Mouse (Mus musculus) CD4-positive, CD25-positive, alpha-beta regulatory T cell, adult 9 weeks (primary cell): ENCODE measurements around the gene Zfp52. TPM values are rescaled to one million over a fixed set of nuclear protein-coding genes. Genes with fewer than 3 reads are reported as not detected.

ENCODE experiments used
- polyA plus RNA-seq: library from polyadenylated mRNA; unstranded; fragments of 100-300 nt; shearing (Covaris generic); gene quantifications from one replicate; pipeline ENCODE4 v1.2.1, GENCODE M21; 2017

Gene Zfp52
- 22.9 TPM for polyA plus RNA-seq

DNA sequence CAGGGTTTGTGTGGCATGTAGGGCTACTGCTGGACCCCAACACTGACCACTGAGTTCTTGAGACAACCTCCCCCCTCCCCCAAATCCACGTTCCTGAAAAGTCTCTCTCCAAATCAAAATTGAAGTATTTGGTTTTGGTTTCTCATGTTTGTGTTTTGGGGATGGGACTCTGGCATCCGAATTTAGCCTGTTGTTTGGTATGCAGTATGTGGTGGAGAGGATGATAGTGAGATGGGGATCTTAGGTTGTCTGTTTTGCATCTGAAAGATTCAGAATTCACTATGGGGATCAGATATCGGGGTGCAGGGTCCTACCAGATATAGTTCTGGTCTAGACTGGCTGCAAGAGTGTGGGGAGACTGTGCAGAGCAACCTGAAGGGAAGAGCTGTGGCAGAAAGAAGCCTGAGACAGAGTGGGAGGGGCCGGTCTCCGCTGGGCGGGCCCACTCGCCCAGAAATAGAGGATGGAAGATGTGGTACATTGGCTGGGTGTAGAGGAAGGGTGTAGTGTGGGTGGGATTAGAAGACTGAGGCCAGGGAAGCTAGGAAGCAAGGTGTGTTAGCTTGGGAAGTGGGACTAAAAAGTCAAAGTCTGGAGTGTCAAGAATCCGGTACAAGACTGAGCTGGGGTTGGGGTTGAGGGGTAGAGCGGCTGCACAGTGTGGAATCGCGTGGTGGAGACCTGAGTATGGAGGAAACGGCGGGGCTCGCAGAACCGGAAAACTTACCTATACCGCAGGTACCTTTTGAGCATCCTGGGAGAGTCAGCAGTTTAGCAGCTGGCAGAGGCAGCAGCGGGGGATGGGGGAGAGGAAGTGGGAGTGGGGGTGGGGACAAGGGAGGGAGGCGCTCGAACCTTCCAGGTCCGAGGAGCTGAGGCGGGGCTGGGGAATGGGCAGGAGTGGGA, at the start of gene Zfp52:
Gene Zfp52, plus strand, starts transcription at position 444 of the 906 bp plus-strand sequence.

DNA sequence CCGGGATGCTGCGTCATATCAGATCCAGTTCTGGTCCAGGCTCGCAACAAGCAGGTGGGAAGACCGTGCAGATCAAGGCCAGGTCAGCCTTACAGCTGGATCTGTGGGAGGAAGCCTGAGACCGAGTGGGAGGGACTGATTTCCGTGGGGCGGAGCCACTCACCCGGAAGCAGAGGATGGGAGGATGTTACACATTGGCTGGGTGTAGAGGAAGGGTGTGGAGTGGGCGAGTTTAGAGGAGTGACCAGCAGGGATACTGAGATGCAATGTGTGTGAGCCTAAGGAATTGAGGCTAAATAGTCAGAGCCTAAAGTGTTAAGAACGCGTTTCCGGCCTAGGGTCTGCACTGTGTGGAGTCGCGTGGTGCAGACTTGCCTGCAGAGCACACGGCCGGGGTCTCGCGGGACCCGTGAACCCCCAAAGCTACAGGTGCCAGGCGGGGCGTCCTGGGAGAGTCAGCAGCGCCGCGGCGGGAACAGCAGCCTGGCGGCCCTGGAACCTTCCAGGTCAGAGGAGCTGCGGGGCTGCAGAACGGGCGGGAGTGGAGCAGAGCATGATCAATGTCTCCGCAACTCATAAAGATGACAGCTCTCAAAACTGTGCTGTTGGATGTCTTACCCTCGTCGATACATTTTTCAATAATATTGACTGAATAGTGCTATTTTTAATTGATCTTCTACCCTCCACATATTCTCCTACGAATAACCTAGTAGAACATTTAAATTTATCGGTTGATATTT, 46.4 kb upstream of the Zfp52 start, which contains the start of gene Zfp53:
Gene Zfp53, plus strand, starts transcription at position 239 of the 740 bp plus-strand sequence.

GRCm38 (mm10) chr17:21566728-21567349, 31.5 kb downstream of the Zfp52 start, which contains the start of gene Zfp948:
Gene Zfp948, plus strand, starts transcription at chr17:21567008.

Other genes starting within 250 kb of the Zfp52 start
- not detected for gene Vmn1r237, start 223.7 kb upstream of the Zfp52 start, polyA plus RNA-seq
- 23.8 TPM for gene Zfp677, start 151.8 kb upstream of the Zfp52 start, polyA plus RNA-seq
- gene Zfp54, start 112.3 kb upstream of the Zfp52 start, polyA plus RNA-seq = 13.3 TPM
- 47.8 TPM for gene Zfp51, start 85.2 kb upstream of the Zfp52 start, polyA plus RNA-seq
- 65.7 TPM for gene Zfp53, start 46.5 kb upstream of the Zfp52 start, polyA plus RNA-seq
- 5.6 TPM for gene Zfp948, start 31.5 kb downstream of the Zfp52 start, polyA plus RNA-seq
- 16.7 TPM for gene Zfp983, start 115.1 kb downstream of the Zfp52 start, polyA plus RNA-seq
- 16.0 TPM for gene Gm10226, start 156.3 kb downstream of the Zfp52 start, polyA plus RNA-seq
- gene Zfp760, start 172.2 kb downstream of the Zfp52 start, polyA plus RNA-seq = 5.5 TPM
- 0.71 TPM for gene Zfp229, start 195.3 kb downstream of the Zfp52 start, polyA plus RNA-seq